Mouse (Mus musculus): ENCODE data around the gene Tectb.

DNA sequence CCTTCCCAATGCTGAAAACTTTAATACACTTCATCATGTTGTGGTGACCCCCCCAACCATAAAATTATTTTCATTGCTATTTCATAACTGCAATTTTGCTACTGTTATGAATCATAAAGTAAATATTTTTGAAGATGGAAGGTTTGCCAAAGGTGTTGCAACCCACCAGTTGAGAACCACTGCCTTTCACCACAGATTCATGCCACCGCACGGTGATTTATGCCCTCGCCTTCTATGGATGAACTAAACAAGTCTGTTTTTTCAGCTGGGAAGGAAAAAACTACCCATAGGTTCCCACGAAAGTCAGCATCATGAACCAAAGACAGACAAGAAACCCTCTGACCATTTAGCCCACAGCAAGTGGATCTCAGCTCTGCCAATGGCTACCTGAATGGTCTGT lies 36.3 kb downstream of the Tectb start:
- TF ChIP-seq CTCF (IDR thresholded peaks at IDR 0.05; ENCODE audit: borderline replicate concordance, insufficient read depth, low read length) (no peak), POLR2A (IDR thresholded peaks at IDR 0.05; ENCODE audit: low read depth, low read length) (no peak)

All from embryonic fibroblast, embryonic 13.5 days (primary cell).